Mouse (Mus musculus) heart, adult 18-20 months (tissue): ENCODE results near the gene Dnmt3a. TPM values are rescaled to one million over a fixed set of nuclear protein-coding genes. Genes with fewer than 3 reads are reported as not detected.

Source experiments
- DNase-seq, 2 experiments: peaks; one replicate each; pipeline ENCODE4 v3.0.0; 2021 to 2022; ENCODE audit warnings: mixed read lengths in 1 of 2
- total RNA-seq, 2 experiments: library from RNA; stranded (reverse); gene quantifications; 2 replicates each; pipeline ENCODE4 v1.2.3; 2021

Gene Dnmt3a
- total RNA-seq, 2 experiments from 2014 or later, result 38.8 to 42.4 TPM

- no peak for DNase-seq
These were observed 14.1 kb downstream of the Dnmt3a start for GRCm38 (mm10) chr12:3819899-3820298.

DNA sequence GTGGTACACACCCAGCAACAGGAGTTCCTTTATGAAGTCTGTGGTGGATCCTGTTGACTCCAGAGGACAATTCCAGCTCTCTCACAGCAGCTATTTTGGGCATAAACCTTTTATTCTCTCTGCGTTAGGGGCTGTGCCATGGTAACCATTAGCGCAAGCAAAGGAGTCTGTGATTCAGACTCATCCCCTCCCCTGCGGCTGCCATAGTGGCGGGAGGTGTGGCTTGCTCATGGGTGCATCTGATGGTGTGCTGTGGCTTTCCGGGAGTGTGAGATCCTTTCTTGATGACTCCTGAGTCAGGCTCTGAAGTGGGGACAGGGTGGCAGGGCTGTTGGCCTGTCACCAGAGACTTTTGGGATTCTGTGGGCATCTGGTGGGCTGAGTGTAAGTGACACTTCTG lies 17.6 kb downstream of the Dnmt3a start:
- no peak for DNase-seq

GRCm38 (mm10) chr12:3824906-3825713 lies 19.3 kb downstream of the Dnmt3a start:
- DNase-seq, result no peak

GRCm38 (mm10) chr12:3825714-3826080 lies 19.9 kb downstream of the Dnmt3a start:
- DNase-seq, result no peak

GRCm38 (mm10) chr12:3827771-3828170 lies 22.0 kb downstream of the Dnmt3a start:
- DNase-seq, result no peak

GRCm38 (mm10) chr12:3833059-3833760 lies 27.4 kb downstream of the Dnmt3a start:
- DNase-seq, result peak in 1 of 2 experiments; percentile 24

DNA sequence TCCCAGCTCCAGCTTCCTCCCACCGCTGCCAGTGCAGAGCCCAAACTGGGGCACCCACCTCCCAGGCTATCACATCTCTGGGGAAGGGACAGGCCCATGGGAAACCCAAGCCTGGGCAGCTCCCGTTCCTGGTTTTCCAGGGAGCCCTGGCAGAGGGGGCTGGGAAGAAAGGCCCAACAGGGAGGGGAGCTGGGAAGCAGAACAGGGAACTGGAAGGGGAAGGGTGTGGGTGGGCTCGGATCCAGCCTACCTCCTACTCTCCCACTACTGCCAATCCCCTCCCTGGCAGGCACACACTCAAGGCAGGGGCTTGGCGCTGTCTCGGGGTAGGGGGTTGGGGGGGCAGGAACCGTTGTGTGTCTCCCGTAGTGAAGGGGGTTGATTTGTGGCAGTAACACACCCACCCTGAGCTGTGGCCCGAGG lies 28.1 kb downstream of the Dnmt3a start:
- DNase-seq, result peak; percentile 80 to 85

GRCm38 (mm10) chr12:3834373-3835314 lies 28.8 kb downstream of the Dnmt3a start:
- peak; percentile 56 to 62 for DNase-seq

GRCm38 (mm10) chr12:3835576-3835975 lies 29.8 kb downstream of the Dnmt3a start:
- DNase-seq, result no peak

DNA sequence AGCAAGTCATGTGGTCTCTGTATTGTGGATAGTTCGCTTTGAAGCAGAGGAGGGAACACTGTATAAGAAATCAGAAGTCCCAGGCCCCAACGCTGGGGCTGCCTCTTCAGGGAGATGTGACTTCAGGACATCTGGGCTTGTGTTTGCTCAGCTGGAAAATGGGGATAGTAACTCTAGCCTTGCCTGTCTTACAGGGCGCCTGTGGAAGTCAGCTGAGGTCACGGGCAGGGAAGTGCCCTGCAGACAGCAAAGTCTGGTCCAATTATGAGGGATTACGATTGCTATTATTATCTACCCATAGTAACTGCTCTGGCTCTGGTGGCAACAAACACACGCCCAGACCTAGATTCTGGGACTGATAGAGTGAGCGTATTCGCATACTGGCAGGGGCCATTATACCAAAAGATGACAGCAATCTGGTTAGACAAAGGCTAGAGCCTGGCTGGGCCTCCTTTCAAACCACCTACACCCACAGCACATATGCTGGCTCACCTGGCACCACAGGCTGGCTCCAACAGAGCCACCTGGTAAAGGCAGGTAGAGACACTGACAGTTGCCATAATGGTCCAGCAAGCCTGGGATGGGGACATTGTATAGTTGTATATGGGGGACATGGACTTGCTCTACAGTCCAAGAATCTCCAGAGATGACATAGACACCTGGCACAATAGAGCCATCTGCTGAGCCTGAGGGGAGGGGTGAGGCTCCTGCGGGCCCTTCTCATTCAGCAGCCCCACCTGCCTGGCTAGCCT lies 31.4 kb downstream of the Dnmt3a start:
- peak in 1 of 2 experiments; percentile 34 for DNase-seq

DNA sequence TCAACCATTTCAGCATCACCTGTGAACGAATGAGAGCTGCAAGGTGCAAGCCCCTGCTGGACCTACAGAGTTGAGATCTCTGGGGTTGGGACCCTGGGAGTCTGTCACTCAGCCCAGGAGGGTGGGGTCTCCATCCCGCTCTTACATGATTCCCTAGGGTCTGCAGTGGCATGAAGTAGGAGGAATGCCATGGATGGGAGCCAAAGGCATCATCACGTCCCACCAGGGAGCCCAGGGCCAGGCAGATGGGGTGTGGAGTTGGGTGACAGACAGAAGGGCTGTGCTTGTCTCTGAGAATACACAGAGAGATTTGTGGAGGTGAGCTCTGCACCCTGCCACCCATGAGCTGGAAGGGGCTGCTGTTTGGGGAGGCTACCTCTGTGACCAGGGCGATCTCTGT lies 32.2 kb downstream of the Dnmt3a start:
- DNase-seq, result no peak

DNA sequence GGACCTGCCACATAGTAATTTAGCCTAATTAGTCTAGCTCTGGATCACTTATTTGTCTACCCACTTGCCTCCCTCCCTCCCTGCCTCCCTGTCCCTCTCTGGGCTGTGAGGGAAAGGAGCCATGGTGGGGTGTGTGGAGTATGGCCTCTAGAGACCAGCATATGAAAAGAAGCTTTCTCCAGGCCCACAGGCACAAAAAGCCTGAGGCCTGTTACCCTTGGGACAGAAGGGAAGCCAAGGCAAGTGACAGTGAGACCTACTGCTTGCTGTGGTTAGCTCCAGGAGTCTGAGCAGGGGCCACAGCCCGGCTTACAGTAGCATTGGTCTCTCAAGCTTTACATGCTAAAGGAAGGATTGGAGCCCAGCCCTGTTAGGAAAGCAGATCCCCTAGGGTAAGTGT lies 33.9 kb downstream of the Dnmt3a start:
- no peak for DNase-seq

GRCm38 (mm10) chr12:3841121-3841520 lies 35.3 kb downstream of the Dnmt3a start:
- peak; percentile 78 to 81 for DNase-seq

DNA sequence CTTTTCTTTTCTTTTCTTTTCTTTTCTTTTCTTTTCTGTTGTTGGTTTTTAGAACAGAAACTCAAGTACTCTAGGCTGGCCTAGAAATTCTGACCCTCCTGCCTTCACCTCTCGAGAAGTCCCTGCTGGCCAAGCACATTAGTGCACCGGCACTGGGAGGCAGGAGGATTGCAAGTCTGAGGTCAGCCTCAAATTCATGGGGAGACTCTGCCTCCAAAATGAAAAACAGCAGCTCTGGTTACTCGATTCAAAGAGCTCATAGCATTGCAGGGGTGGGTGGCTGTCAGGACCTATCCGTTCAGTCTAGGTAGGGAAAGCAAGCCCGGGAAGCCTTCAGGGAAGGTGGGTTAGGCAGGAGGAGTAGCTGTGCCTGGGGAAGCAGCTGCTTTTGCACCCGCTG lies 37.0 kb downstream of the Dnmt3a start:
- DNase-seq, result no peak

DNA sequence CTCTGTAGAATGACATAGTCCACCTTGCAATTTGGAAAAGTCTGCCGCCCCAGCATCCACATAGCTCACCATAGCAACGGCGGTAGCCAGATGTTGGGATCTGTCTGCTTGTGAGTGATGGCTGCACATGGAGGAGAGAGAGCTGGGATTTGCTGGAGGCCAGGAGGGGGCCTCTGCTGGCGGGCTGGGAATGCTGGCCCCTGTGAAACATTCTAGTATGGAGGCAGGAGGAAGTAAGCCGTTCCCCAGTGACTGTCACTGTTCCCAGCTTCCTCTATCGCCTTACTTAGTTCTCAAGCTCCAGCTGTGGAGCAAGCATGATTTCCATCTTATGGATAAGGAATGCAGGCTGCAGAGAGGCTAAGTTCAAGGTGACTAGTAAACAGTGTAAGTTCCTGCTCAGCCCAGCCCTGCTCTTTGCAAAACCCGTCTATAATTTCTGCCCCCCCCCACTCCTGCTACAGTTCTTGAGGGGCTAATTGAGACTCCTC lies 37.6 kb downstream of the Dnmt3a start:
- DNase-seq, result peak; percentile 28 to 39

DNA sequence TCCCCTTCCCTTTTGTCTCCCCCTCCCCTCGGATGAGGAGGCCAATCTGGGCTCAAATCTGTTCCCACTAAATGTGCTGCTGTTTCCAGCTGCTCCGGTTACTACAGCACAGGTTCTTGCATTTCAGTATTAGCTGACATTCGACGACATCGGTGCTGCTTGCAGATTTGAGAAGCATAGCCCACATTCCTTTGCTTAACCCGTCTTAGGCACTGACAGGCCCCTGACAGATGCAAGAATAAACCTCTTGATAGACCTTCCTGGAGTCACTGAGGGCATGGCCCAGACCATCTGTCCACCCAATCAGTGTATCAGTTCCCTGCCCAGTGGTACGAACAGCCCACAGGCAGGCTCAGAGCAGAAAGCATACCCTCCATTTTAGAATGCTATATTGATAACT lies 38.1 kb downstream of the Dnmt3a start:
- DNase-seq, result no peak

DNA sequence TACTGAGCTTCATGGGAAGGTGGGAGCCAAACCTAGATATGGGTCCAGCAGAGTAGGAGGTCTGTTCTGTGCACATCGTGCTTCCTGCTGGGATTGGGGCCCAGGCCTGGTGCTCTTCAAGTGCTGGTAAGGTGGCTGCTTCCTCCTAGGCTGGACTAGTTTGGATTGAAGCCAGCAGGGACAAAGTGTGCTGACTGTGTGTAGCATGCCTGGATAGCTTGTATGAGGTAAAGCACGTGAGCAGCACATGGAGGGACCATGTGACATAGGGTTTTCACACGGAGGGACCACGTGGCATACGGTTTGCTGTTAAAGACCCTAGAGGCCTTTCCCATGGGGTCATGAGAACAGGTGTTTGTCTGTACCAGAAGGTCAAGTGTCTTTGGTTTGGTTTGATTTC lies 38.5 kb downstream of the Dnmt3a start:
- DNase-seq, result peak; percentile 37 to 52

DNA sequence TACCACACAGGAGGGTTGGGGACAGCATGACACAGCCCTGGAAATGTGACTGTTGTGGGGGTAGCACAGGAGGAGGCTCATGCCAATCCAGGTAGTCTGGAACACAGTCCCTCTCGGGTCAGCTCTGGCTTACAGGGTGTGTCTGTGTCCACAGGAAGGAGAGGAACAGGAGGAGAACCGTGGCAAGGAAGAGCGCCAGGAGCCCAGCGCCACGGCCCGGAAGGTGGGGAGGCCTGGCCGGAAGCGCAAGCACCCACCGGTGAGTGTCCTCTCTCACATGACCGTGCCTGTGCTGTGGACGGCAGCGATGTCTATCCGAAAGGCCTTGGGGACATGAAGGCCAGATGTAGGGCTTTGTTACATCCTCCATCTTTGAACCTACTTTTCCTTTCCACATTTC lies 43.7 kb downstream of the Dnmt3a start:
- DNase-seq, result peak in 1 of 2 experiments; percentile 55

DNA sequence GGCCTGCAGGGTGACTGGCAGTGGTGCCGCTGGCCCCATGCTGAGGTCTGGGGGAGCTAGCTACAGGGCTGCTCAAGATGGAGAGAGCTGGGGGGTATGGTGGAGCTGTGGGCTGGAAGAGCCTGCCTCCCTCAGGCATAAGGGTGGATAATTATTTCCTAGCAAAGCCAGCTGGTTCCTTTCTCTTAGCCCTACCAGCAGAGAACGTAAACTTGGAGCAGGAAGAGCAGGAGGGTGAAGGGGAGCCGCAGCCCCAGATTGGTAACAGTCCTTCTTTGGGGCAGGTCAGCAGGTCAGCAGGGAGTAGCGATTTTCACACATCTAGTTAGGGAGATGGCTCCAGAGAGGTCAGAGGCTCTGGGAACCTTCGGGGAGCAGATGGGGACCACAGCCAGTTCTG lies 44.4 kb downstream of the Dnmt3a start:
- no peak for DNase-seq

DNA sequence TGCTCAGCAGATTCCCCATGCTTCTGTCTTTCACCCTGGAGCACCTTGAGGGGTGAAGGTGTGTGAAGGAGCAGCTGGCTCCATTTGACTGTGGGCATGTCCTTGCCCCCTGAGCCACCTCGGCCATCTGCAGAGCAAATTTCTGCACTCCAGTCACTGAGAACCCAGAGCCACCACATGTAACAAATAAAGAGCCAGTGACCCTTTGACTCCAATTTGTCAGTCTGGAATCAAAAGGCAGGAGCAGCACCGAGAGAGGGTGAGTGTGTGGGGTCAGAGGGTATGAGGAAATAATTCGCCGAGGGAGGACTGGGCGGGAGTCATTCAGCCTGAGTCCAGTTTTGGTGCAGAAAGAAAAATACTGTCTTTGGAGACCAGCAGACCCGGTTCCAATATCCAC lies 44.9 kb downstream of the Dnmt3a start:
- no peak for DNase-seq

DNA sequence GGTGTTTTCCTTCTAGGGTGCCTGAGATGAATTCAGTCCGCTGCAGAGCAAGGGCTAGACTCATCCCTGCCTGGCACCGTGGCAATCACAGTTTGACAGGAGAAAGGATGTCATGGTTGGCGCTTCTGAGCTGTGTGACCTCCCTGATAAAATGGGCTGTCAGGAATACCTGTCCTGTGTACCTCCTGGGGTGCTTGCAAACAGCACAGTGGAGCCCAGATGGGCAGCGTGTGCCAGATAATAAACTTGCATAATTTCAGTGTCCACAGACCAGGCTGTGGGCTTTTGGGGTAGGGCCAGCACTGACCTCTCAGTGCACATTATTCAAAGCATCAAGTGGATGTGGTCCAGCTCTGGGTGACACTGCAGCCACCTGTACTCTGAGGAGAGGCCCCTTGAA lies 45.4 kb downstream of the Dnmt3a start:
- DNase-seq, result no peak

DNA sequence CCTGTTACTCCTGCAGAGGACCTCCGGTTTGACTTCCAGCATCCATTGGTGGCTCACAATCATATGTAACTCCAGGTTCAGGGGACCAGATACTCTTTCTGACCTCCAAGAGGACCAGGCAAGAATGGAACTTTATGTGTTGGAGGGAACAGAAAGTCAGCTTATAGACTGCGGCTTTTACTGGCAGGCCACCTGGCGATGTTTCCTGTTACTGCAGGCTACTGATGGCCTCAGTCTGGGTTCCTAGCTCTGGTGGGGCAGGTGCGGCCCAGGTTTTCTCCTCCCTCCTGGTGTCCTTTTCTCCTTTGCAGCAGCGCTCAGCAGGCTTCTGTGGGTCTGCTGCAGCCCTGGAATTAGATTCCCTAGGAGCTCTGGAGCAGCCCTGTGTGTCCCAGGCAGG lies 46.7 kb downstream of the Dnmt3a start:
- peak in 1 of 2 experiments; percentile 29 for DNase-seq
